Mouse (Mus musculus) gastrocnemius, postnatal 4 days (tissue): ENCODE data around the gene Frmpd3. TPM values are rescaled to one million over a fixed set of nuclear protein-coding genes. Genes with fewer than 3 reads are reported as not detected.
"Not testable (repeated sequence)": the region's sequence is repeated elsewhere in the genome, so short reads cannot be mapped to it uniquely, and the experiment has no call there.

ENCODE experiments used
- DNase-seq, 2 experiments: peaks; one replicate each; pipeline ENCODE4 v3.0.0; 2021 to 2022; ENCODE audit warnings: low spot score in 2 of 2, mixed read lengths in 2 of 2
- long read RNA-seq, 2 experiments: library from polyadenylated mRNA; stranded (forward); transcript quantifications; one replicate each; pipeline ENCODE4 v2.0.0; 2021
- total RNA-seq, 2 experiments: library from RNA; stranded (reverse); gene quantifications; 2 replicates each; pipeline ENCODE4 v1.2.3; 2021

The Frmpd3 gene
- total RNA-seq: under 1 TPM; 0.29 to 0.49 TPM
- long read RNA-seq, experiment 1: 0 reads
- long read RNA-seq, experiment 2: 0 reads

GRCm38 (mm10) chrX:140341656-140342392 is at the start of gene Frmpd3:
Gene Frmpd3, plus strand, starts transcription at chrX:140342263.
- peak in 1 of 2 experiments; percentile 6 for DNase-seq

- no peak for DNase-seq
Observed at GRCm38 (mm10) chrX:140303731-140304130, 38.3 kb upstream of the Frmpd3 start.

- DNase-seq: no peak
Observed at GRCm38 (mm10) chrX:140305652-140306051, 36.4 kb upstream of the Frmpd3 start.

- no peak for DNase-seq
Observed at GRCm38 (mm10) chrX:140317931-140318330, 24.1 kb upstream of the Frmpd3 start.

GRCm38 (mm10) chrX:140319131-140319530 is 22.9 kb upstream of the Frmpd3 start:
- DNase-seq: no peak

GRCm38 (mm10) chrX:140320671-140321070 is 21.4 kb upstream of the Frmpd3 start:
- not testable (repeated sequence) for DNase-seq

- no peak for DNase-seq
Observed at GRCm38 (mm10) chrX:140342393-140343163, 515 bp downstream of the Frmpd3 start.

GRCm38 (mm10) chrX:140375628-140376027 is 33.6 kb downstream of the Frmpd3 start:
- no peak for DNase-seq

GRCm38 (mm10) chrX:140399986-140400385 is 57.9 kb downstream of the Frmpd3 start:
- no peak for DNase-seq

GRCm38 (mm10) chrX:140402904-140403303 is 60.8 kb downstream of the Frmpd3 start:
- no peak for DNase-seq

GRCm38 (mm10) chrX:140406079-140406478 is 64.0 kb downstream of the Frmpd3 start:
- DNase-seq: no peak

- DNase-seq: no peak
Observed at GRCm38 (mm10) chrX:140406501-140406900, 64.4 kb downstream of the Frmpd3 start.

GRCm38 (mm10) chrX:140407593-140407992 is 65.5 kb downstream of the Frmpd3 start:
- DNase-seq: no peak

GRCm38 (mm10) chrX:140418467-140418866 is 76.4 kb downstream of the Frmpd3 start:
- DNase-seq: no peak

- no peak for DNase-seq
Observed at GRCm38 (mm10) chrX:140427124-140427523, 85.1 kb downstream of the Frmpd3 start.

- DNase-seq: no peak
Observed at GRCm38 (mm10) chrX:140428252-140428651, 86.2 kb downstream of the Frmpd3 start.

GRCm38 (mm10) chrX:140429985-140430384 is 87.9 kb downstream of the Frmpd3 start:
- no peak for DNase-seq

GRCm38 (mm10) chrX:140430506-140430905 is 88.4 kb downstream of the Frmpd3 start:
- DNase-seq: peak in 1 of 2 experiments; percentile 13

GRCm38 (mm10) chrX:140431981-140432380 is 89.9 kb downstream of the Frmpd3 start:
- no peak for DNase-seq

GRCm38 (mm10) chrX:140432786-140433185 is 90.7 kb downstream of the Frmpd3 start:
- DNase-seq: no peak

GRCm38 (mm10) chrX:140437906-140438305 is 95.8 kb downstream of the Frmpd3 start:
- no peak for DNase-seq

- no peak for DNase-seq
Observed at GRCm38 (mm10) chrX:140445551-140445950, 103.5 kb downstream of the Frmpd3 start.
